Mouse (Mus musculus) liver, embryonic 14.5 days (tissue): ENCODE results near the gene Abl1.

ENCODE experiments used
- CTCF ChIP-seq: IDR thresholded peaks from 2 replicates; pipeline ENCODE4 v1.5.1; 2016; ENCODE audit warnings: antibody characterized with exemption, low read depth, control low read depth
- EP300 ChIP-seq: IDR thresholded peaks from 2 replicates; pipeline ENCODE4 v1.6.1; 2016; ENCODE audit warnings: antibody characterized with exemption, low read depth

DNA sequence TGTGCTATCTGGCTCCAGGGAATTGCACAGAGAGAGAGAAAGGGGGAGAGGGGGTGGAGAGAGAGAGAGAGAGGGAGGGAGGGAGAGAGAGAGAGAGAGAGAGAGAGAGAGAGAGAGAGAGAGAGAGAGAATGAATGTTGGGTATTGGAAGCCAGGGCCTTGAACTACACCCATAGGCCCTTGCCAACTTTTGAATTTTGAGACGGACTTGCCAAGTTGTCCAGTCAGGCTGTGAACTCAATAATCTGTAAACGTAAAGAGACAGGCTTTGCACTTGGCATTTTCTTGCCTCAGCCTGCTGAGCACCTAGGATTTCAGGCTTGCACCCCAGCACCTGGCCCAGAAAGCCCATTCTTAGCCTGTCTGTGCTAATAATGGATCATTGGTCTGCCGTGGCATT lies 74.0 kb downstream of the Abl1 start:
- TF ChIP-seq CTCF: no peak
- no peak for TF ChIP-seq EP300
